Mouse (Mus musculus) limb, embryonic 14.5 days (tissue): ENCODE results near the gene Pitpnm2. TPM values are rescaled to one million over a fixed set of nuclear protein-coding genes. Genes with fewer than 3 reads are reported as not detected.
"Not testable (repeated sequence)": the region's sequence is repeated elsewhere in the genome, so short reads cannot be mapped to it uniquely, and the experiment has no call there.

Experiments used
- ATAC-seq: fragments of 200-750 bp; cut with Nextera tagmentation; 2 replicates; pipeline ENCODE4 v1.8.0; 2017; ENCODE audit warnings: low read depth, moderate number of reproducible peaks, moderate TSS enrichment; ENCODE audit not compliant: low FRiP score
- DNase-seq: peaks from one replicate; pipeline ENCODE4 v3.0.0-alpha.2; 2015; ENCODE audit warnings: low spot score
- H3K27ac ChIP-seq: fragments of 300-500 bp; sonication (generic); replicated peaks from 2 replicates; pipeline ENCODE4 v1.5.1; 2014; ENCODE audit warnings: low read depth, mild to moderate bottlenecking, low read length, moderate library complexity, mixed read lengths
- H3K27me3 ChIP-seq: fragments of 300-500 bp; sonication (generic); 2 replicates; pipeline ENCODE4 v1.6.1; 2014; ENCODE audit warnings: low read length, mixed read lengths; ENCODE audit not compliant: control insufficient read depth, insufficient read depth
- H3K36me3 ChIP-seq: fragments of 300-500 bp; sonication (generic); 2 replicates; pipeline ENCODE4 v1.6.1; 2014; ENCODE audit warnings: mild to moderate bottlenecking, low read length, moderate library complexity, mixed read lengths; ENCODE audit not compliant: control insufficient read depth, insufficient read depth
- H3K4me1 ChIP-seq: fragments of 300-500 bp; sonication (generic); 2 replicates; pipeline ENCODE4 v1.6.1; 2014; ENCODE audit warnings: antibody characterized with exemption, low read length, mixed read lengths; ENCODE audit not compliant: control insufficient read depth, insufficient read depth
- H3K4me2 ChIP-seq: fragments of 300-500 bp; sonication (generic); replicated peaks from 2 replicates; pipeline ENCODE4 v1.6.1; 2014; ENCODE audit warnings: low read depth, mild to moderate bottlenecking, low read length, moderate library complexity; ENCODE audit not compliant: severe bottlenecking
- H3K4me3 ChIP-seq: fragments of 300-500 bp; sonication (generic); replicated peaks from 2 replicates; pipeline ENCODE4 v1.5.1; 2014; ENCODE audit warnings: low read length
- H3K9ac ChIP-seq: fragments of 300-500 bp; sonication (generic); 2 replicates; pipeline ENCODE4 v1.6.1; 2014; ENCODE audit warnings: mild to moderate bottlenecking, low read depth, low read length, moderate library complexity; ENCODE audit not compliant: severe bottlenecking
- H3K9me3 ChIP-seq: fragments of 300-500 bp; sonication (generic); 2 replicates; pipeline ENCODE4 v1.6.1; 2016; ENCODE audit warnings: low read length; ENCODE audit not compliant: control insufficient read depth
- POLR2A ChIP-seq: fragments of 200-500 bp; IDR thresholded peaks from 2 replicates; pipeline ENCODE4 v1.8.0; 2012; ENCODE audit warnings: inconsistent platforms, mild to moderate bottlenecking, moderate library complexity, borderline replicate concordance; ENCODE audit not compliant: insufficient read depth, insufficient read length; ENCODE audit errors: extremely low read depth
- WGBS: fragments of 180-500 bp; shearing (Covaris S2); extraction: QIAGEN DNeasy Blood & Tissue Kit; methylation state at CpG from one replicate; pipeline ENCODE4 v1.1.7; 2014; 5-methylcytosine and 5-hydroxymethylcytosine counted together
- polyA plus RNA-seq, 2 experiments: library from polyadenylated mRNA; depleted of rRNA in 1 of 2; stranded (reverse) in 1 of 2; unstranded in 1 of 2; fragments of >200 nt; fragmentation: Nextera tagmentation in 1 of 2; extraction: Ambion mirVana in 1 of 2; gene quantifications; 2 replicates each; pipeline versions ENCODE4 v1.2.1 to v1.2.3; 2012 to 2014

The Pitpnm2 gene
- polyA plus RNA-seq (2012; rRNA removed): 37.1 and 49.5 TPM in 2 replicates
- polyA plus RNA-seq (2014; fragmentation: Nextera tagmentation; extraction: Ambion mirVana): 8.2 and 10.0 TPM in 2 replicates

- Histone ChIP-seq H3K4me3 (peak within 1 kb of the TSS; percentile 67), H3K9ac (peak within 1 kb of the TSS; percentile 81), H3K4me1 (peaks cover 7% of the 10 kb centered on the region), H3K36me3 (peaks cover 15% of the 10 kb centered on the region), H3K27ac (peak within 1 kb of the TSS; percentile 72), H3K9me3 (no peaks in the 10 kb centered on the region), H3K4me2 (peak within 1 kb of the TSS; percentile 92), H3K27me3 (no peaks in the 10 kb centered on the region)
- peak; percentile 41 for DNase-seq
- ATAC-seq: peak; percentile 83
- TF ChIP-seq POLR2A: no peak
- 1% methylated on average over 49 of the region's 90 CpGs for WGBS
Measured at GRCm38 (mm10) chr5:124249614-124250591, at the start of gene Pitpnm2. TSS of gene Pitpnm2 (minus strand) at chr5:124249760.

- not testable (repeated sequence) for H3K27ac ChIP-seq, H3K4me3 ChIP-seq, ATAC-seq, H3K4me2 ChIP-seq, H3K9me3 ChIP-seq, H3K4me1 ChIP-seq, H3K9ac ChIP-seq, H3K27me3 ChIP-seq
- peak; percentile 11 for DNase-seq
- 62% methylated on average over 4 of the region's 4 CpGs for WGBS
- H3K36me3 ChIP-seq: peaks cover 48% of the 10 kb centered on the region
Measured at GRCm38 (mm10) chr5:124299307-124299706, 49.7 kb upstream of the Pitpnm2 start.

- Histone ChIP-seq H3K27ac (no peak overlapping the region), H3K9ac (no peak overlapping the region), H3K4me2 (no peak overlapping the region), H3K9me3 (no peaks in the 10 kb centered on the region), H3K4me1 (no peaks in the 10 kb centered on the region), H3K27me3 (no peaks in the 10 kb centered on the region), H3K4me3 (no peak overlapping the region), H3K36me3 (peaks cover 62% of the 10 kb centered on the region)
- no peak for DNase-seq
- ATAC-seq: no peak
- no peak for TF ChIP-seq POLR2A
- WGBS: 95% methylated on average over 4 of the region's 4 CpGs
Measured at GRCm38 (mm10) chr5:124296475-124296874, 46.9 kb upstream of the Pitpnm2 start.

GRCm38 (mm10) chr5:124293967-124294366, 44.4 kb upstream of the Pitpnm2 start:
- ATAC-seq (no peak), DNase-seq (no peak)
- Histone ChIP-seq H3K27ac (no peak overlapping the region), H3K4me3 (no peak overlapping the region), H3K4me2 (no peak overlapping the region), H3K4me1 (no peaks in the 10 kb centered on the region), H3K9me3 (no peaks in the 10 kb centered on the region), H3K27me3 (no peaks in the 10 kb centered on the region), H3K9ac (no peak overlapping the region), H3K36me3 (peaks cover 72% of the 10 kb centered on the region)
- no peak for TF ChIP-seq POLR2A
- WGBS: 96% methylated on average over 5 of the region's 5 CpGs

GRCm38 (mm10) chr5:124290216-124290615, 40.7 kb upstream of the Pitpnm2 start:
- 89% methylated on average over 4 of the region's 4 CpGs for WGBS
- H3K36me3 ChIP-seq: peaks cover 72% of the 10 kb centered on the region
- no peak for TF ChIP-seq POLR2A
- peaks cover 5% of the 10 kb centered on the region; the same call in 1 of the 2 replicates for H3K9me3 ChIP-seq
- no peak overlapping the region for H3K4me2 ChIP-seq
- DNase-seq (no peak), ATAC-seq (no peak)
- no peak overlapping the region for H3K9ac ChIP-seq
- no peaks in the 10 kb centered on the region for H3K4me1 ChIP-seq
- no peaks in the 10 kb centered on the region for H3K27me3 ChIP-seq
- no peak overlapping the region for H3K4me3 ChIP-seq
- no peak overlapping the region for H3K27ac ChIP-seq
